Mouse (Mus musculus): ENCODE results near the gene Ddx17.

- TF ChIP-seq EP300 (IDR thresholded peaks at IDR 0.05; ENCODE audit: low read length) (no peak), CTCF (conservative IDR thresholded peaks at IDR 0.05 in 1 of 2, IDR thresholded peaks at IDR 0.05 in 1 of 2; ENCODE audit: low read depth in 2 of 2, low read length in 2 of 2) (no peak), E2F4 (IDR thresholded peaks at IDR 0.05; ENCODE audit: insufficient replicate concordance, low read depth, low read length) (no peak), CHD1 (IDR thresholded peaks at IDR 0.05; ENCODE audit: low read depth, low read length) (no peak), ZMIZ1 (IDR thresholded peaks at IDR 0.05; ENCODE audit: low read depth, low read length) (no peak), POLR2A (IDR thresholded peaks at IDR 0.05; ENCODE audit: low read depth, low read length) (no peak), USF1 (IDR thresholded peaks at IDR 0.05; ENCODE audit: low read depth, low read length) (no peak), MAX (IDR thresholded peaks at IDR 0.05; ENCODE audit: low read length) (no peak)
Observed at GRCm38 (mm10) chr15:79543968-79544367, 2.6 kb downstream of the Ddx17 start.

All from CH12.LX (cell line).